Mouse (Mus musculus) midbrain, embryonic 15.5 days (tissue): Measurements from ENCODE around the gene Rorc. TPM values are rescaled to one million over a fixed set of nuclear protein-coding genes. Genes with fewer than 3 reads are reported as not detected.

Experiments
- ATAC-seq: fragments of 200-750 bp; cut with Nextera tagmentation; replicated peaks from 2 replicates; pipeline ENCODE4 v1.8.0; 2017; ENCODE audit warnings: moderate TSS enrichment
- H3K27ac ChIP-seq: fragments of 300-500 bp; sonication (generic); 2 replicates; pipeline ENCODE4 v1.5.1; 2015; ENCODE audit warnings: mild to moderate bottlenecking, inconsistent platforms
- H3K27me3 ChIP-seq: fragments of 300-500 bp; sonication (generic); replicated peaks from 2 replicates; pipeline ENCODE4 v1.6.1; 2015; ENCODE audit warnings: inconsistent platforms
- H3K36me3 ChIP-seq: fragments of 300-500 bp; sonication (generic); replicated peaks from 2 replicates; pipeline ENCODE4 v1.6.1; 2015; ENCODE audit warnings: inconsistent platforms
- H3K4me1 ChIP-seq: fragments of 300-500 bp; sonication (generic); 2 replicates; pipeline ENCODE4 v1.6.1; 2015; ENCODE audit warnings: inconsistent platforms
- H3K4me2 ChIP-seq: fragments of 300-500 bp; sonication (generic); 2 replicates; pipeline ENCODE4 v1.6.1; 2015; ENCODE audit warnings: inconsistent platforms, mild to moderate bottlenecking, moderate library complexity
- H3K4me3 ChIP-seq: fragments of 300-500 bp; sonication (generic); 2 replicates; pipeline ENCODE4 v1.5.1; 2015; ENCODE audit warnings: mild to moderate bottlenecking, inconsistent platforms
- H3K9ac ChIP-seq: fragments of 300-500 bp; sonication (generic); 2 replicates; pipeline ENCODE4 v1.6.1; 2015; ENCODE audit warnings: mild to moderate bottlenecking, inconsistent platforms
- H3K9me3 ChIP-seq: fragments of 300-500 bp; sonication (generic); 2 replicates; pipeline ENCODE4 v1.6.1; 2016; ENCODE audit warnings: inconsistent platforms
- WGBS: fragments of 180-500 bp; shearing (Covaris S2); methylation state at CpG from one replicate; pipeline ENCODE4 v1.1.7; 2015; ENCODE audit warnings: mixed read lengths; 5-methylcytosine and 5-hydroxymethylcytosine counted together
- polyA plus RNA-seq: library from polyadenylated mRNA; unstranded; fragments of >200 nt; fragmentation: Nextera tagmentation; extraction: Ambion mirVana; gene quantifications from 2 replicates; pipeline ENCODE4 v1.2.1, GENCODE M21; 2015

Gene Rorc
- polyA plus RNA-seq, 1 experiment from 2014 or later = 0.39 TPM

DNA sequence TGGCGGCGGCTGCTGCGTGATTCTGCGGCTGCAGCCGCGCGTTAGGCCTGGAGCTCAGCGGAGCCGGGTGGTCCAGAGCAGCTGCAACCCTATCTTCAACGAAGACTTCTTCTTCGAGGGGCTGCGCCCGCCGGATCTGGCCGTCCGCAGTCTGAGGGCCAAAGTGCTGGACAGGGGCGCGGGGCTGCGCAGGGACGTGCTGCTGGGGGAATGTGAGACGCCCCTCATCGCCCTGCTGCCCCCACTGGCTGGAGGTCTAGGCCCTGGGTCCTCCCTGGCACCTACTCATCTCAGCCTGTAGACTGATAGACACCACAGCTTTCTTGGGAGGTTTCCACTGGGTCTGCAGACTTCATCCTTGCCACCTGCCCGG lies 8.5 kb upstream of the Rorc start:
- Histone ChIP-seq H3K9ac (peak overlapping the region; percentile 81), H3K4me2 (peak overlapping the region; percentile 91), H3K4me1 (peaks cover 12% of the 10 kb centered on the region; the same call in 1 of the 2 replicates), H3K9me3 (no peaks in the 10 kb centered on the region), H3K36me3 (no peaks in the 10 kb centered on the region), H3K27ac (peak overlapping the region; percentile 69), H3K27me3 (peaks cover 7% of the 10 kb centered on the region; the same call in 1 of the 2 replicates), H3K4me3 (peak overlapping the region; percentile 57)
- WGBS = 4% methylated on average over 23 of the region's 23 CpGs
- peak; percentile 63 for ATAC-seq

DNA sequence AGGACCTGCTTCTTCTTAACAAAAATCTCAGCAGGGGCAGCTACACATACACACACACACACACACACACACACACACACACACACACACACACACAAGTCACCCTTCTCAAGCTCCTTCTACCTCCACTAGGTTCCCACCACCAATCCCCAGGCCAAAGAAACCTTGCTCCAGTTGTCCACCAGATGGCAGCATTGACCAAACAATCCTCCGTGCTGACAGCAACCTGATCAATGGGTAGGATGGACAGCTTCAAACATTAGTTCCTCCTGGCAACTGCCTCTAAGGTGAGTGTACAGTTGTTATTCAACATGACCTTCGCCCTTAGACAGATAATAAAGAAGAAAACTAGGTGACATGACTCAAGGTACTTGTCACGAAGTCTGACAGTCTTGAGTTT lies 5.8 kb upstream of the Rorc start:
- H3K27ac ChIP-seq = no peak overlapping the region
- H3K9me3 ChIP-seq = no peaks in the 10 kb centered on the region
- no peak overlapping the region for H3K4me2 ChIP-seq
- ATAC-seq = peak; percentile 10; the same call in 1 of the 2 replicates
- H3K36me3 ChIP-seq = no peaks in the 10 kb centered on the region
- WGBS = 22% methylated on average over 3 of the region's 3 CpGs
- no peak overlapping the region for H3K4me3 ChIP-seq
- peaks cover 17% of the 10 kb centered on the region for H3K4me1 ChIP-seq
- peaks cover 7% of the 10 kb centered on the region; the same call in 1 of the 2 replicates for H3K27me3 ChIP-seq
- no peak overlapping the region for H3K9ac ChIP-seq

DNA sequence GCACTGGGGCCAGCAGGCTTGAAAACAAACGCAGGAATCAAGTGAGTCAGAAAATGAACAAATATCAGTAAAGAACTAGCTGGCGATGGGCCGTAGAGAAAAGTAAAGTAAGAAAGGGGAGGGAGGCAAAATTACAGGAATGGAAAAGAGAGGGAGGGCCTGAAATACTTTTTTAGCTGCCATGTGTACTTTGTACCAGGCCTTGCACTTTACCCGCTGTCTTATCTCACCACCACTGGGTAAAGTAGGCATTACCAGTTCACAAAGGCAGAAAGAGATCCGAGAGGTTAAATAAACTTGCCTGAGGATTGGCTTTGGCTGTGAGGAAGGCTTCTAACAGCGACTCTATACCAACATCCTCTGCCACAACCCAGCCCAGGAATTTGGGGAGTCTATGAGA lies 5.1 kb upstream of the Rorc start:
- H3K4me3 ChIP-seq = no peak overlapping the region
- WGBS = 87% methylated on average over 6 of the region's 6 CpGs
- ATAC-seq = no peak

DNA sequence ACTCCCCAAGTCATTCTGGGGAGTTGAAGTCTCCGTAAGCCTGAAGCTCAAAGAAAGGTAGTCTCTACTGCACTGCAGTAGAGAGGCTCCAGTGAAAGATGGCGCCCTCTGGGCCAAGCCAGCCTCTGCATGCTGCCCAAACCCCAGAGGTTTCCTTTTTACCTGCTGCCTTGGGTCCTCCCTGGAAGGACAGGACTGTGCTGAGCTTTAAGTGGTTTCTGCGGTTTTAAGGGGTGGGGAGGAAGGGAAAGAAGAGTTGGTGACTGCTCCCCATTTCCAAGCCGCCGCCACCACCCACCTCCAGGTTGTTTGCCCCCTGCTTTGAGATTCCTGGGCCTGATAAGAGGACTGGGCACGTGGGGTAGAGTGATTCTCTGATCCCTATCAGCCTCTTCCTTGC lies 4.0 kb upstream of the Rorc start:
- Histone ChIP-seq H3K9ac (no peak overlapping the region), H3K4me2 (no peak overlapping the region), H3K4me3 (no peak overlapping the region), H3K9me3 (no peaks in the 10 kb centered on the region), H3K27ac (no peak overlapping the region), H3K36me3 (no peaks in the 10 kb centered on the region), H3K4me1 (peaks cover 22% of the 10 kb centered on the region), H3K27me3 (peaks cover 5% of the 10 kb centered on the region; the same call in 1 of the 2 replicates)
- 65% methylated on average over 6 of the region's 6 CpGs for WGBS
- ATAC-seq = no peak

More for the DNA sequence above, 5.1 kb upstream of the Rorc start:
- Histone ChIP-seq H3K9me3 (no peaks in the 10 kb centered on the region), H3K27me3 (peaks cover 7% of the 10 kb centered on the region; the same call in 1 of the 2 replicates), H3K27ac (no peak overlapping the region), H3K9ac (no peak overlapping the region), H3K36me3 (no peaks in the 10 kb centered on the region), H3K4me1 (peaks cover 18% of the 10 kb centered on the region), H3K4me2 (no peak overlapping the region)

DNA sequence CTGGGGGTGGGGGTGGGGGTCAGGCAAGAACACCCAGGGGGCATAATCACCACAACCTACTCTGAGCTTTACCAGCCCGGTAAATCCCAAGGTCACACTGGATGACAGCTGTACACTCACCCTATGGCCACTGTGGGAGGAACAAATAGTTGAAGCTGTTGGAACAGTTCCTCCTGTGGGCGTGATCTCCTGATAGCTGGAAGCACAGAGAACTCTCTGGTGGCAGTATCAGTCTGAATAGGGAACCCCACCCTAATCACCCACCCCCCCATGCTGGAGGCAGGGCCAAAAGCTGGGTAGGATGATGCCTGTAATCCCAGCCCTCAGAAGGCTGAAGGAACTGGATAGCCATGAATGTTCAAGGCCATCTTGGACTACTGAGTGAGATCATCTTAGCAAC lies 2.9 kb upstream of the Rorc start:
- no peaks in the 10 kb centered on the region for H3K36me3 ChIP-seq
- no peaks in the 10 kb centered on the region for H3K9me3 ChIP-seq
- peaks cover 5% of the 10 kb centered on the region; the same call in 1 of the 2 replicates for H3K27me3 ChIP-seq
- H3K4me1 ChIP-seq = peaks cover 22% of the 10 kb centered on the region
- H3K4me2 ChIP-seq = no peak overlapping the region
- H3K9ac ChIP-seq = no peak overlapping the region
- no peak overlapping the region for H3K27ac ChIP-seq
- ATAC-seq = no peak
- WGBS = 57% methylated on average over 2 of the region's 2 CpGs
- H3K4me3 ChIP-seq = no peak overlapping the region

DNA sequence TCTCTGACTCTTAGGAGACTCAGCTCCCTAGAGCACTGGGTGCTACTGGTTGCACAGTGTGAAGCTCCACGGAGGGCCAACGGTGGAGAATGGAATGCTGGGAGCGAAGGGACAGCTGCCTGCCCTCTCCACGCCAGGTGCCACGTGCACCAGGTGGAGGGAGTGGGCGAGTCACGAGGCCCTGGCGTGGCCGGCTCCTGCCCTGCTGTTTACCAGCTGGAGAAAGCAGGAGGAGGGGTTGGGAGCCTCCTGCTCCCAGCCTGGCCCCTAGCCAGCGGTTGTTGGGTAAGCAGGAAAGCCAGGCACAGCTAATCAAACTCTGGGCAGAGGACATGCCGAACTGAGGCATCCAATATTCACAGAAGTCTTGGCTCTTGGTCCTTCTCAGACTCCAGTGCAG lies 957 bp upstream of the Rorc start:
- Histone ChIP-seq H3K36me3 (no peaks in the 10 kb centered on the region), H3K4me1 (peaks cover 22% of the 10 kb centered on the region), H3K27me3 (no peaks in the 10 kb centered on the region), H3K9me3 (no peaks in the 10 kb centered on the region), H3K4me2 (peak overlapping the region; percentile 26), H3K9ac (no peak overlapping the region), H3K27ac (no peak overlapping the region), H3K4me3 (no peak overlapping the region)
- peak; percentile 19; the same call in 1 of the 2 replicates for ATAC-seq
- 1% methylated on average over 11 of the region's 11 CpGs for WGBS

DNA sequence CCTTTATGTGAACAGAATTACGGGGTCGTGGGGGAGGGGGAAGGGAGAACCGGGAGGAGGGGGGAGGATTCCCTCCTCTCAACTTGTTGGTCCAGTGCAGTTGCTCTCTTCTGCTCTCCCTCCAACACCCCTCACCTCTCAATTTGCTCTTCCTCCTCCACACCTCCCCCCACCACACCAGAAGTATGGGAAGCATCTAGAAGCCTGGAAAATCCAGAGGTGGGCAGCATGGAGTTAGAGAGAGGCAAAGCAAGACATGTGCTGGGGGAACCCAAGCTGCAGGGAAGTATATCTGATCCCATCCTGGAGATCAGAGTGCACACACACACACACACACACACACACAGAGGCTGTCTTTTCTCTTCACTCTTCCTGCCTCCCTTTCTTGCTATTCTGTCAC lies 556 bp upstream of the Rorc start:
- 0% methylated on average over 3 of the region's 3 CpGs for WGBS
- Histone ChIP-seq H3K4me3 (no peak overlapping the region), H3K27me3 (no peaks in the 10 kb centered on the region), H3K4me2 (peak overlapping the region; percentile 26; the same call in 1 of the 2 replicates), H3K27ac (no peak overlapping the region), H3K4me1 (peaks cover 22% of the 10 kb centered on the region), H3K9ac (no peak overlapping the region), H3K9me3 (no peaks in the 10 kb centered on the region), H3K36me3 (no peaks in the 10 kb centered on the region)
- no peak for ATAC-seq

DNA sequence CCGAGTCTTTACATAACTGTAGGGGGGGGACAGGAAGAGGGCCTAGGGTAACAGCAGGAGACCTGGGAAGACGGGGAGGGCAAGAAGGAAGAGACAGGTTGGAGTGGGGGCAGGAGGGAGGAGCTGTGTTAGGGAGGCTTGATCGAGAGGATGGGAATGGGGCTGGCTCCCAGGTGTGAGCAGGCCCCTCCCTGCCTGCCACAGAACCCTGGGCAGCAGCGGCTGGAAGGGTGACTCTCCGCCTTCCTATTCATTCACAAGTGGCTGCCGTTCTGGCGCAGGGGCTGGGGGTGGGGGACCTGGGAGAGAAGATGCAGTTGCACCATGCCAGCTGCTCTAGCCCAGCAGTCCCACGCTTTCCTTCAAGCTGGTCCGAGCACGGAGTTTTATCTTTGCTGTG lies 496 bp downstream of the Rorc start:
- H3K9me3 ChIP-seq = no peaks in the 10 kb centered on the region
- H3K27ac ChIP-seq = no peak overlapping the region
- no peak overlapping the region for H3K9ac ChIP-seq
- peak; percentile 35 for ATAC-seq
- H3K4me1 ChIP-seq = peaks cover 22% of the 10 kb centered on the region
- no peaks in the 10 kb centered on the region for H3K27me3 ChIP-seq
- 0 out of 2 replicates have a peak overlapping the region, but pooled peaks have one; percentile 7 for H3K4me3 ChIP-seq
- H3K4me2 ChIP-seq = peak overlapping the region; percentile 42
- WGBS = 4% methylated on average over 10 of the region's 10 CpGs
- H3K36me3 ChIP-seq = no peaks in the 10 kb centered on the region

DNA sequence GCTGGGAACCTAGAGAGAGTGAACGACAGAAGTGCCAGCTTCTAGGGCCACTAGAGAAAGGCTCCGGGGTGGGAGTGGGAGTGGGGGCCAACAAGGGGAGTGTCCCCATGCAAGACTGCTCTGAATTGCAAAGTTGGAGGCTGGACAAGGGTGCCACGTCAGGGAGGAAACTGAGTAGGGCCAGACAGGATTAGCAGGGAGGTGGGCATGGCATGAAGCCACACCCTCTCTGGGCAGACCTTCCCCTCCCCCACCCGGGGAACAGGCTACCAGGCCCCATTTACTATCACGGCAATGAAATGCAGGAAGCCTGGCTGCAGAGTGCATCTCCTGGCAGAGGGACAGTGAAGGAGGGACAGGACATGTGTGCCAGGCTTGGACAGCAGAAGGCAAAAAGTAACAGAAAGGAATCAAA lies 1.0 kb downstream of the Rorc start:
- Histone ChIP-seq H3K9me3 (no peaks in the 10 kb centered on the region), H3K9ac (no peak overlapping the region), H3K4me2 (peak overlapping the region; percentile 42), H3K27me3 (no peaks in the 10 kb centered on the region), H3K27ac (no peak overlapping the region), H3K36me3 (no peaks in the 10 kb centered on the region), H3K4me1 (peaks cover 22% of the 10 kb centered on the region), H3K4me3 (no peak overlapping the region)
- WGBS = 2% methylated on average over 5 of the region's 5 CpGs
- peak; percentile 62 for ATAC-seq

DNA sequence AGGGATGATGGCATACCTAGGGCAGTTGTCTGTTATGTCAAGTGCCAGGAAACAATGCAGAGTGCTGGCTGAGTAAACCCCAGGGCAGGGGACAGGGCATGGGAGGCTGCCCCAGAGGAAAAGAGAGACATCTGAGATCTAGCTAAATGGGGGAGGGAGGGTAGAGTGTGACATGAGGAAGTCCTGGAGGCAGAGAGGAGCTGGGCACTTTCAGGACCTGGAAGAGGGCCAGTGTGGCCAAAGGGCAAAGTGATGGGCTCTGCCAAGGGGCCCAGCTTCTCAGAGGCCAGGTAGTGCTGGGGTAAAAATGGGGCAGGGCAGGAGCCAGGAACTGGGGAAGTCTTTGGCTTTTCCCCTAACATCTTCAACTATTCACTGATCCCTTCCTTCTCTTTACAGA lies 2.0 kb downstream of the Rorc start:
- no peak overlapping the region for H3K4me3 ChIP-seq
- peaks cover 22% of the 10 kb centered on the region for H3K4me1 ChIP-seq
- H3K36me3 ChIP-seq = no peaks in the 10 kb centered on the region
- no peak for ATAC-seq
- no peak overlapping the region for H3K4me2 ChIP-seq
- no peaks in the 10 kb centered on the region for H3K9me3 ChIP-seq
- no peak overlapping the region for H3K27ac ChIP-seq
- H3K27me3 ChIP-seq = no peaks in the 10 kb centered on the region
- no peak overlapping the region for H3K9ac ChIP-seq

DNA sequence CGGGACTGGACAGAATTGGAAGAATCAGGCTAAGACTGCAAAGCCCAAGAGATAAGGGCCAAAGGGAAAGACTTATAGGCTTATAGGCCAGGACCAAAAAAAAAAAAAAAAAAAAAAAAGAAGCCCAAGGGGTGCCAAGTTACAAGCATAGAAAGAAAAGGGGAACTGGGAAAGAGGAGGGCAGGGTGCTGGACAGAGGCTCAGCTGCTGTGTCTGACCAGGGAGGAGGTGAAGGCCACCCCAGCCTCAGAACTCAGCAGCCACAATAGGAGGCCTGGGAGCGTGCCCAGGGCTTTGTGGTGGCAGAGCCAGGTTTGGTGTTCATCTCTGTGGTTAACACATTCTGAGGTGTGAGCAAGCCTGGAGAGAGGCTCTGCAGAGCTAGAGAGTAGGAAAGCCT lies 2.6 kb downstream of the Rorc start:
- Histone ChIP-seq H3K9ac (no peak overlapping the region), H3K4me3 (no peak overlapping the region), H3K4me2 (no peak overlapping the region), H3K36me3 (no peaks in the 10 kb centered on the region), H3K27ac (no peak overlapping the region), H3K9me3 (no peaks in the 10 kb centered on the region), H3K27me3 (no peaks in the 10 kb centered on the region), H3K4me1 (peaks cover 23% of the 10 kb centered on the region)
- WGBS = 70% methylated on average over 2 of the region's 2 CpGs
- ATAC-seq = no peak

DNA sequence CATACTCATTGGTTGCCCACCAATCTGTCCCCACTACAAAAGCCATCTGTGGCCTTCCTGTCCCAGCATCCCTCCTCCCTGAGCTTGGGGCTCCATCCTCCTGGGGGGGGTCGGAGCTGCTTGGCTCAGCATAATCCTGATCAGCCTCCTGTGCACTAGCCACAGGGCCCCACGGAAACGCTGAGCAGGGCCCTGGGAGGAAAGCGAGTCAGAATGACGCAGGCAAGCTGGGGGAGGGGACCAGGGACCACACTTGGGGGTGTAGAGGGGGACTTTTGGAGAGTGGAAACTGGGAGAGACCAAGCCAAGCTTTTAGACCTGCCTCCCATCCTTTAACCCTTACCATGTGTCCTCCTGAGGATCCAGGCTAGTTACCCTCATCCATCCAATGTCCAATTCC lies 3.3 kb downstream of the Rorc start:
- no peak for ATAC-seq
- Histone ChIP-seq H3K27ac (no peak overlapping the region), H3K9me3 (no peaks in the 10 kb centered on the region), H3K4me1 (peaks cover 24% of the 10 kb centered on the region), H3K36me3 (no peaks in the 10 kb centered on the region), H3K4me3 (no peak overlapping the region), H3K4me2 (no peak overlapping the region), H3K27me3 (no peaks in the 10 kb centered on the region), H3K9ac (no peak overlapping the region)
- WGBS = 49% methylated on average over 5 of the region's 5 CpGs

DNA sequence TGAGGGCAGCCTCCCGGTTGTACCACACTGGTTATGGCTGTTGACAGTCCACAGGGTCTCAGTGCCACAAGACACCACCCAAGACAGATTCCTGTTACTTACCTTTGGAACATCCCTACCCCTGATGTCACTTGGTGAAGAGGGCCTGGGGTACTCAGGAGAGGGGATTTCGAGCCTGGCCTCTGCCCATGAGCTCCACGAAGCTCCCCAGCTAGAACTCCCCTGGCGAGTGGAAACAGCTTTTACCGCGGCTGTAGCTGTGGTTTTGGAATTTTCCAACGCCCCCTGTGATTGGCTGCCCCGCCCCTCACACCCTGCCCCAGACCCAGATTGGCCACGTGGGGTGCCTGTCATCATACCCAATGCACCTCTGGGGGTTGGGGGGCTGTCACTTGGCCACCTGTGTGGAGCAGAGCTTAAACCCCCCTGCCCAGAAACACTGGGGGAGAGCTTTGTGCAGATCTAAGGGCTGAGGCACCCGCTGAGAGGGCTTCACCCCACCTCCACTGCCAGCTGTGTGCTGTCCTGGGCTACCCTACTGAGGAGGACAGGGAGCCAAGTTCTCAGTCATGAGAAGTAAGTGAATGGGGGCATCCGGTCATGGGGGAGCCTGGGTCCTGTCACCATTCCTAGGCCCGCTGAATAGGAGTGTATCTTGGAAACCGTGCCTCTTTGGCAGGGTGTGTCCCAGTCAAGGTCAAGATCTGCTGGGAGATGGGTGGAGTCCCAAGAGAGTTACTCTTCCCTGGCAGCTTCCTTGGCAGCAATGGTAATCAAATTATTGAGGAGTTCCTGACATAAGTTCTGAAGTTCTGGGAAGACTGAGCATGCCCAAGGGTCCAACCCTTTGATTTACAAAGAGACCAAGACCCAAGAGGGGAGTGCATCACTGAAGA lies 4.7 kb downstream of the Rorc start:
- Histone ChIP-seq H3K4me1 (peaks cover 19% of the 10 kb centered on the region), H3K4me3 (no peak overlapping the region), H3K27ac (no peak overlapping the region), H3K27me3 (no peaks in the 10 kb centered on the region), H3K9ac (no peak overlapping the region), H3K4me2 (no peak overlapping the region), H3K9me3 (no peaks in the 10 kb centered on the region), H3K36me3 (no peaks in the 10 kb centered on the region)
- no peak for ATAC-seq
- 22% methylated on average over 13 of the region's 13 CpGs for WGBS
